ENCODE assay signal across 9 mouse cellular contexts in the genomic region with DNA sequence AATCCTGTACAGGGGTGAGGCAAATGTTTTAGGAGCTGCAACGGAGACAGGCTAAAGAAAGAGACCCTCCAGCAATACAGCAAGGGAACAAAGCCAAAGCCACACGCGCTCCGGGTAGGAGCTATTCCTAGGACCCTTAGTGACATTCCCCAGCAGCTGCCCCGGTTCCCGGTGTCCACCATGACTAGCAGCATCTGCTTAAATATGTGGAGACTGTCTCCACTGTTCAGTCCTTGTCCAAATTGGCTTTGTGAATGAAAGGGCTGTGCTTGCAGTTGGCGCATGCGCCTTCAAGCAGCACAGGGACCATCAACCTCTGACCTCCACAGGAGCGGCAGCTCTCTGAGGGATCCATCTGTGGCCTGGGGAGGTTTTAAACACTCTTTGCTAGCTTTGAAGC. TPM values are rescaled to one million over a fixed set of nuclear protein-coding genes. Genes with fewer than 3 reads are reported as not detected.
A peak's percentile ranks its signal among the peaks of the same experiment; 100 is the strongest.
DNase-seq lines count a peak whose midpoint lies in the region; ATAC-seq lines count a peak whose summit lies in the region.
"Had no signal": no experiment of that assay in that cellular context is flagged by ENCODE, and none has a peak within 500 bp of the region (broad histone marks: within the 10 kb centered on the region; RNA-seq: fewer than 3 reads in every experiment).

No protein-coding gene starts in this region.

- peak overlapping the region; percentile 80 for H3K27ac ChIP-seq in kidney, embryonic 16.5 days (ENCODE audit: low read length)
- H3K27ac ChIP-seq in hindbrain, embryonic 12.5 days = peak overlapping the region; percentile 53; the same call in 1 of the 2 replicates
- peak overlapping the region; percentile 22; the same call in 1 of the 2 replicates for H3K27ac ChIP-seq in liver, embryonic 11.5 days (ENCODE audit: low read depth, low read length)
- peak overlapping the region; percentile 3; the same call in 1 of the 2 replicates for H3K27ac ChIP-seq in neural tube, embryonic 15.5 days (replicated peaks)

- no peak for ATAC-seq in kidney, embryonic 16.5 days (ENCODE audit: low FRiP score, low TSS enrichment)
- peak; percentile 33; the same call in 1 of the 2 replicates for ATAC-seq in hindbrain, embryonic 12.5 days (ENCODE audit: low FRiP score)
- ATAC-seq in liver, embryonic 11.5 days (replicated peaks; ENCODE audit: low FRiP score) = no peak
- ATAC-seq in neural tube, embryonic 15.5 days (ENCODE audit: low FRiP score) = no peak
- ATAC-seq in granulocyte monocyte progenitor cell, adult 5-6 weeks (replicated peaks; ENCODE audit: poor library complexity, severe bottlenecking) = no peak
- ATAC-seq: inflammation-experienced regulatory T-cells, adult 6 months had no signal

- H3K4me3 ChIP-seq in kidney, embryonic 16.5 days (ENCODE audit: low read length) = peak overlapping the region; percentile 10; the same call in 1 of the 2 replicates
- H3K4me3 ChIP-seq in hindbrain, embryonic 12.5 days = no peak overlapping the region
- H3K4me3 ChIP-seq in liver, embryonic 11.5 days (ENCODE audit: low read depth, low read length) = no peak overlapping the region
- H3K4me3 ChIP-seq in neural tube, embryonic 15.5 days (replicated peaks) = no peak overlapping the region

- H3K9me3 ChIP-seq in kidney, embryonic 16.5 days (ENCODE audit: low read length) = no peaks in the 10 kb centered on the region
- no peaks in the 10 kb centered on the region for H3K9me3 ChIP-seq in hindbrain, embryonic 12.5 days (replicated peaks)
- H3K9me3 ChIP-seq in liver, embryonic 11.5 days (ENCODE audit: control insufficient read depth, low read length) = no peaks in the 10 kb centered on the region
- H3K9me3 ChIP-seq in neural tube, embryonic 15.5 days (replicated peaks) = no peaks in the 10 kb centered on the region

- peak overlapping the region; percentile 32 for H3K4me2 ChIP-seq in kidney, embryonic 16.5 days (replicated peaks; ENCODE audit: low read depth, low read length)
- H3K4me2 ChIP-seq in hindbrain, embryonic 12.5 days (replicated peaks) = peak overlapping the region; percentile 31
- H3K4me2 ChIP-seq in liver, embryonic 11.5 days = peak overlapping the region; percentile 21; the same call in 1 of the 2 replicates
- H3K4me2 ChIP-seq in neural tube, embryonic 15.5 days = peak overlapping the region; percentile 31

- 55% methylated on average over 9 of the region's 9 CpGs for WGBS in kidney, embryonic 16.5 days
- 26% methylated on average over 9 of the region's 9 CpGs for WGBS in hindbrain, embryonic 12.5 days
- 81% methylated on average over 9 of the region's 9 CpGs for whole genome bisulfite sequencing in liver, embryonic 11.5 days
- WGBS in neural tube, embryonic 15.5 days = 30% methylated on average over 9 of the region's 9 CpGs

- peak overlapping the region; percentile 29; the same call in 1 of the 2 replicates for H3K9ac ChIP-seq in kidney, embryonic 16.5 days (replicated peaks; ENCODE audit: low read length)
- H3K9ac ChIP-seq in hindbrain, embryonic 12.5 days = no peak overlapping the region
- no peak overlapping the region for H3K9ac ChIP-seq in liver, embryonic 11.5 days (ENCODE audit: low read depth, low read length)
- H3K9ac ChIP-seq in neural tube, embryonic 15.5 days (replicated peaks) = no peak overlapping the region

- no peaks in the 10 kb centered on the region for H3K36me3 ChIP-seq in kidney, embryonic 16.5 days (ENCODE audit: insufficient read depth, low read length)
- no peaks in the 10 kb centered on the region for H3K36me3 ChIP-seq in hindbrain, embryonic 12.5 days
- no peaks in the 10 kb centered on the region for H3K36me3 ChIP-seq in liver, embryonic 11.5 days (ENCODE audit: control insufficient read depth, insufficient read depth, low read length)
- no peaks in the 10 kb centered on the region for H3K36me3 ChIP-seq in neural tube, embryonic 15.5 days

- intact Hi-C loops in gastrocnemius, postnatal 36 days (cut with DNase I) = loop anchor here (5.0 kb wide), 2 partner anchors 38 to 63 kb away; no protein-coding TSS in a partner anchor

- H3K27me3 ChIP-seq in kidney, embryonic 16.5 days (ENCODE audit: insufficient read depth, low read length) = no peaks in the 10 kb centered on the region
- H3K27me3 ChIP-seq in hindbrain, embryonic 12.5 days = peaks cover 22% of the 10 kb centered on the region; the same call in 1 of the 2 replicates
- H3K27me3 ChIP-seq in liver, embryonic 11.5 days (replicated peaks; ENCODE audit: control insufficient read depth, insufficient read depth, low read length) = no peaks in the 10 kb centered on the region
- H3K27me3 ChIP-seq in neural tube, embryonic 15.5 days (replicated peaks) = peaks cover 16% of the 10 kb centered on the region

- no peak for DNase-seq in kidney, adult 9 months
- DNase-seq in liver, embryonic 11.5 days (ENCODE audit: low spot score) = no peak
- no peak for DNase-seq in urinary bladder, postnatal 25 days (ENCODE audit: low spot score)
- no peak for DNase-seq in gastrocnemius, postnatal 36 days

- peaks cover 33% of the 10 kb centered on the region for H3K4me1 ChIP-seq in kidney, embryonic 16.5 days (ENCODE audit: insufficient read depth, low read length)
- peaks cover 12% of the 10 kb centered on the region for H3K4me1 ChIP-seq in hindbrain, embryonic 12.5 days
- H3K4me1 ChIP-seq in liver, embryonic 11.5 days (replicated peaks; ENCODE audit: control insufficient read depth, insufficient read depth, low read length) = no peaks in the 10 kb centered on the region
- peaks cover 19% of the 10 kb centered on the region for H3K4me1 ChIP-seq in neural tube, embryonic 15.5 days

RNA-seq across cellular contexts. Expression of gene Nid2, which starts 41.9 kb away (rescaled TPM):
- 147 and 148 TPM in 2 replicates for polyA plus RNA-seq in kidney, embryonic 16.5 days (2015; fragmentation: Nextera tagmentation; extraction: Ambion mirVana)
- polyA plus RNA-seq in hindbrain, embryonic 12.5 days (2016; fragmentation: Nextera tagmentation; extraction: Ambion mirVana) = 68.8 and 78.8 TPM in 2 replicates
- polyA plus RNA-seq in liver, embryonic 11.5 days (2014; fragmentation: Nextera tagmentation; extraction: Ambion mirVana) = 44.1 and 45.2 TPM in 2 replicates
- polyA plus RNA-seq in neural tube, embryonic 15.5 days (2015; fragmentation: Nextera tagmentation; extraction: Ambion mirVana) = 37.9 and 47.4 TPM in 2 replicates
- total RNA-seq in granulocyte monocyte progenitor cell, adult 5-6 weeks (2014; fragmentation: Nextera tagmentation) = not detected in 2 replicates
- total RNA-seq in granulocyte monocyte progenitor cell, adult 5-6 weeks (2017) = 0.26 and 0.34 TPM in 2 replicates
- total RNA-seq in gastrocnemius, postnatal 36 days (2021) = 10 to 100 TPM in 1 of 2 experiments, 1 to 10 TPM in 1; 9.1 to 11.5 TPM

Comparison
In these comparisons a context has a peak if more than half of its experiments do, and no peak if none do; other contexts are left out.
1. H3K27ac ChIP-seq: peak in every context shown above with its lines; median percentile 80 in kidney, embryonic 16.5 days; 53 in hindbrain, embryonic 12.5 days; 22 in liver, embryonic 11.5 days; 3 in neural tube, embryonic 15.5 days.